Mouse (Mus musculus) naive thymus-derived CD4-positive, alpha-beta T cell, adult 2 months (primary cell): ENCODE results near the gene Cpn1.

ENCODE experiments used
- DNase-seq: peaks from one replicate; pipeline ENCODE4 v3.0.0-alpha.2; 2011; ENCODE audit warnings: low read depth

Gene Cpn1

DNA sequence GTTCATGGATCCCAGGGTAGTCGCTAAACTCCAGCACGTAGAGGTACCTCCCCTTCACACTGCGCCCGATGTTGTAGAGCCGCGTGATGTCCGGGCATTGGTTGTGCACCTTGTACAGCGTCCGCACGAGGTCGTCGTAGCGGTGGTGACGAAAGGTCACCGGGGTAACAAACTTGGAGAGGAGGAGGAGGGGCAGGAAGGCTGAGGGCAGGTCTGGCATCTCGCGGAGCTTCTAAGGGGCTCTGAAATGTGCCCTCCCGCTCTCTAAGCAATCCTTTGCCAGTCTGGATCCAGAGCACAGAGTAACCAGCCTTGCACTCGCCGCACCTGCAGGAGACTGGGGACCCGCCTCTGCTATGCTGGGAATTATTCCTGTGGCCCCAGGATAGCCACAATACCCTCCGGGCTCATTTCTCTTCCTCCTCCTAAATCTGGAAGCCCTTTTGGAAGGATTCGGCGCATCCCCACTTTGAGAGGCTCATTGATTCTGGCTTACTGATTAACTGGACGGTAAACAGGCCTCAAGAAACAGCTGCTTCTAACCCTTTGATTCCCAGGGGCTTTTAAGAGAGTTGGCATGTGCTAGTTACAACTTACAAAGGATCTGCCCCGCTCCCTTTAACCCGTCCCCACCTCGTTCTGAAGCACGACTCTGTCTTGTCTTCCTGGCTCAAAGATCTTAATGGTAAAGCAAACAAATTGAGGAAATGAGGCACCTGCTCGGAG, at the start of gene Cpn1:
Gene Cpn1, minus strand, starts transcription at position 488 of the 726 bp plus-strand sequence.
- DNase-seq = no peak

DNA sequence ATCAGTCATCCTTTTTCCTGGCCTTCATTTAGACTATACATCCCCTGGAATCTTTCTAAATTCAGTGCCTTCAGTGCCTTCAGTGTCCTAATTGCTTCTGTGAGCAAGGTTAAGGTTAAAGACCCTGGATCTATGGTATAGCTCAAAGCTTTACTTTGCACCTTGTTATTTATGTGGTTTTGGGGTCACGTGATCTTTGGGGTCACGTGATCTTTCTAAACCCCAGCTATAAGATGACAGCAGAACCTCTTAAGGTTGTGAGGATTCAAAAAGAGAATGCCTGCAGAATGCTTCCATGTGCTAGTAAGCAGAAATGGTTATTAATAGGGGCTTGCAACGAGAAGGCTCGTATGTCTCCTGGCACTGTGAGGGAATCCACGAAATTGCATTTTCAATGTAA, 47.0 kb upstream of the Cpn1 start:
- DNase-seq = peak; percentile 12

DNA sequence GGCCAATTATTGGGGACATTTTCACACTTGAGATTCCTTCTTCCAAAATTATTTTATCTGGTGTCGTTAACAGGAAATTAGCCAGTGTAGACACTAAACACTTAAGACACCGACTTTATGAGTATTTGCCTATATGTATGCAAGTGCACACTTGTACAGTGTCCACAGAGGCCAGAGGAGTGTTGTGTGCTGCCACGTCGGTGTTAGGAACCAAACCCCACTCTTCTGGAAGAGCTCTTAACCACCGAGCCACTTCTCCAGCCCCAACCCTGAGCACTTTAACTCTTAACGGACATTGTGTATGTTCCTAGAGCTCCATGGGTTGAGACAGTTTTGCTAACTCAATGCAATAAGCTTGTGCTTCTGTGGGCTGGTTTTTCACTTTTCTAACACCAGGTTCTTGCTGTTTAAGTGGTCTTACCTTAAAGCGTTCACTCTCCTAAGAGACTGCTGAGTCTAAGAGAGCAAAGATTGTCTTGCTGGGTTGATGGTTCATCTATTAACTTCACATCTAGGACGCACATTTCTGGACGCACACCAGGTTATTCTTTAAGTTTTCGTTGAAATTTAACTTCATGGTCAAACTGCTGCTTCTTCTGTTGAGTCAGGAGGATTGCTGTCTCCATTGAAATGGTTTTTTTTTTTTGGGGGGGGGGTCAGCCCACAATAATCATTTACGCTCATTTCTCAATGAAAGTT, 45.8 kb upstream of the Cpn1 start:
- DNase-seq = no peak

DNA sequence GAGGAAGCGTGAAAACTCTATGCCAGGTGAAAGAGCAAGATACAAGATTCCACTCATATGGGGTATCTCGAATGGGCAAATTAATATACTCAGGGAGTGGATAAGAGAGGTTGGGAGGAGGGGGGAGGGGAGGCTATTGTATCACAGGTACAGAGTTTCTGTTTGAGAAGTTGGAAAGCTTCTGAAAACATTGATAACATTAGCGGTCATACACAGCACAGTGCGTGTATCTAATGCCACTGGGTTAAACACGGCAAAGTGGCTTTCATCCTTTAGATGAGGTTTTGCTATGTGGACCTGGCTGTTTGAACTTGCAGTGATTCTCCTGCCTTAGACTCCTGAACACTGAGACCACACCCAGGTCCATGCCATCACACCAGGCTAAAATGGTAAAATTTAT, 43.7 kb upstream of the Cpn1 start:
- DNase-seq = no peak

DNA sequence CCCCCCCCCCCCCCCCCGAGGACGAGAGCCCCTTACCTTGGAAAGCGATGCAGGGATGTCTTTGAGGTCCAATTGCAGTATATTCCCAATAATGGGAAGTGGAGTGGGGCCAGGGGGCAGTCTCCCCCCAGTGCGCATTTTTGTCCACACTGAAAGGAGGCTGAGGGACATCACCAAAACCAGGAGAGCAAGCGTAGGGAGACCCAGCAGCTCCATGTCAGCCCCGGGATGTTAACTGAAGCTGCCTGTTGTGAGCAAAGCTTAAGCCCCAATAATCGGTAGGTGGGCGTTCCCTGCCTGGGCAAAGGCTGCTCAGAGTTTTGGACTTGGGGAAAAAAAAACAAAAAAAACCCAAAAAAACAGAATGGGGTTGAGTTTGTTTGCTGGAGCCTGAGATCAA, 42.6 kb upstream of the Cpn1 start, which contains the start of gene Cyp2c23:
Gene Cyp2c23, minus strand, starts transcription at position 237 of the 400 bp plus-strand sequence.
- no peak for DNase-seq

DNA sequence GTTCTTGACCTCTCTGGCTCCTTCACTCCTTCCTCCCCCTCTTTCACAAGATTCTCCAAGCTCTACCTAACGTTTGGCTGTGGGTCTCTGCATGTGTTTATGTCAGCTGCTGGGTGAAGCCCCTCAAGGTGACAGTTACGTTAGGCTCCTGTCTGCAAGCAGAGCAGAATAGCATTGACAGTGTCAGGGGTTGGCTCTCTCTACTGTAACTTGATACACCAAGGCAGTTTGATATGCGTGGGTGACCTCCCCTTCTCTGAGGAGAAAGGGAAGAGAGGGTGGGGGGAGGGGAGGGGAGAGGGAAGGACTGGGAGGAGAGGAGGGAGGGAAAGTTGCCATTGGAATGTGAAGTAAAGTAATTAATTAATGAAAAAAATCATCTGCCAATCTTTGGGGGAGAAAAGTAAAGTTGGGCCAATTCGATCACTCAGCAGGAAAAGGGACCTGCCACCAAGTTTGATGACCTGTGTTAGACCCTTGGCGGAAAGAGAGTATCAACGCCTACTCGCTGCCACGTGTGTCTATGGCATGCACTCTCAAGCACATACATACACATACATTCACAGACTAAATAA, 40.7 kb upstream of the Cpn1 start:
- DNase-seq = no peak

DNA sequence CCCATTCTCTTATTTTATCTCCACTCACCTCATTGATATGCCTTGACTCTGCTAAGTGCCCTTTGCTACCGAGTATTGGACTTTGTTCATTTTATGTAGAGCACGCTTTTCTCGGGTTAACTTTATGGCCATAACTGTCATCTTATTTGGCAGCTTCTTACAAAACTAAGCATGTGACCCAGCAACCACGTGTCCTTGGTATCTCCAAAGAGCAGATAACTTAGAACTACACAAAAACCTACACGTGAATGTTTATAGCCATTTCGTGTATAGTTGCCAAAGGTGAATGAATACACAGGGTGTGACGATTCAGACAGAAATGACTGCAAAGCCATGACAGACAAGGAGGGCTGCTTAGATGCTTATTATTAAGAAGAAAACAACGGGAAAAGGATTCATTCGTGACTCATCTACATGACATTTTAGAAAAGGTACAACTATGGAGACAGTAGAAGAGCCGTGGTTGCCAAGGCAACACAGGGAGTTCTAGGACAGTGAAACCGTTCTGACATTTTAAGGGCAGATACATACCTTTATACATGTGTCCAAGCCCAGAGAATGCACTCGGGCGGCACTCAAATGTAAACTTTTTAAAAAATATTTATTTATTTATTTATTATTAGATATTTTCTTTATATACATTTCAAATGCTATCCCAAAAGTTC, 38.7 kb upstream of the Cpn1 start:
- DNase-seq = no peak

DNA sequence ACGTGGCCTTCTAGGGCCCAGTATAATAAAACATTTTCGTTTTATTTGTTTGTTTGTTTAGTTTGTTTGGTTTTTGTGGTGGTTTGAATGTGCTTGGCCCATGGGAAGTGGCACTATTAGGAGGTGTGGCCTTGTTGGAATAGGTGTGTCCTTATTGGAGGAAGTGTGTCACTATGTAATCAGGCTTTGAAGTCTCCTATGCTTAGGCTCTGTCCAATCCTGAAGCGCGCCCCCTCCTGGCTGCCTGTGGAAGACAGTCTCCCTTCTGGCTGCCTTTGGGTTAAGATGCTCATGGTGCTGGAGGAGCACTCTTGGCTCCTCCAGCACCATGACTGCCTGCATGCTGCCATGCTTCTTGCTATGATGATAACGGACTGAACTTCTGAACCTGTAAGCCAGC, 36.7 kb upstream of the Cpn1 start:
- no peak for DNase-seq

DNA sequence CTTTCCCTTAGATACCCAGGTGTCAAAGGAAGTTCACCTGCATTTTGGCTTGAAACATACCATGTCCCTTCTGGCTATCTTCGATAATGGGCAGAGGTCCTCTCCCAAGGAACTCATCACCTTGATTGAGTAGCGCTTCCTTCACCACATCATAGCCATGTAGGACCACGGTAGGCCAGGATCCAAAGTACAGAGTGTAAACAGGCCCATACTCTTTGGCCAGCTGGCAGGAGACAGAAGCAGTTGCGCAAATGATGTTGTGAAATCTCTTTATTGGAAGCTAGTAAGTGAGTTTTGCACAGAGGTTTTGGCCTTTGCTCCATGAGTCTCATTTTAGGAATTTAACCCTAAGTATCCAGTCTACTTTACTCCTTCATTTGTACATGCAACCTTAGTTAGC, 35.1 kb upstream of the Cpn1 start:
- no peak for DNase-seq

DNA sequence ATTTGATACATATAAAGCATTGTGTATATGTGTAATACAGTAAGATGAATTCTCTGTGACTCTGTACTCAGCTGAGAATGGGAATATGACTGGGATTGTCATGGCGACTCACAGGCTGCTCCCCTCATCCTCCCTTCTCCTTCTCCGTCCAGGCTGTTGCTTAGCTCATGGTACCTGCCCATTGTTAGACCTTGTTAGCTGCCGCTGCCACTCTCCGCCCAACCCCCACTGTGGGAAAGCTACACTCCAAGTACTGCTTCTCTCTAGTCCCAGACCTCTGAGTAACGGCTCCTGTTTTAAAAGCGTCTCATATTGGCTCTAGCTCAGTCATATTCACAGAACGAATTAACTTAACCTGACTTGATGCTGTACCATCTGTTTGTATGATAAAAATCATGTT, 33.4 kb upstream of the Cpn1 start:
- no peak for DNase-seq

DNA sequence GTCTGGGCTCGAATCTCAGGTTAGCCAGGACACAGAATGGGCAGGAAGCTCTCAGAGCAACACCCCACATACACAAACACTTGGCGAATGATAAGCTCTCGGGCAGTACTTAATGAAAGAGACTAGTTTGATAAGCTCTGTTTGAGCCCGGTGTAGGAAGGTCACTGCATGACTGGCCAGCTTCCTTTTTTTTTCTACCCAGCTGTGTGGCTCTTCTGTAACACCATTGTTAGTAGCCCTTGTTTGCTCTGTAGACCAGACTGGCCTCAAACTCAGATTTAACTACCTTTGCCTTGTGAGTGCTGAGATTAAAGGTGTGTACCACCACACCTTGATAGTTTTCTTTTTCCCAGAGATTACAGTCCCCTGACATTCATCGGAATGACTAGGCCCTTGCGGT, 27.5 kb upstream of the Cpn1 start:
- DNase-seq = no peak

DNA sequence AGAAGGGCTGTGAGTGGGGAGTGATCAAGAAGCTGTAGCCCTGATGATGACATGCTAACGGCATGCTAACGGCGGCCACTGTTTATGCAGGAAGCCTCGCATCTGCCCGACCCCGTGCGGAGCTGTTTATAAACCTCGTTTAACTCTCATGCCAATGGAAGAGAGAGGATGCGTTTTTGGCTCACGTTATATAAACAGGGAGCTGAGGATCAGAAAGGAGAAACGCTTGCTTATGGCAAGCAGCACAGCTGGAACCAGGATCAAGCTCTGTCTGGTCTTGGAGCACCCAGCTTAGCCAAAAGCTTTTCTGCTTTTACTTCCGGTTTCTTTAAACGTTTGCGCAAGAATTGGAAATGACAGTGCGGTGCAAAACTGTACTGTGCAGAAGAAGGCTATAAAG, 22.4 kb upstream of the Cpn1 start:
- peak; percentile 8 for DNase-seq

DNA sequence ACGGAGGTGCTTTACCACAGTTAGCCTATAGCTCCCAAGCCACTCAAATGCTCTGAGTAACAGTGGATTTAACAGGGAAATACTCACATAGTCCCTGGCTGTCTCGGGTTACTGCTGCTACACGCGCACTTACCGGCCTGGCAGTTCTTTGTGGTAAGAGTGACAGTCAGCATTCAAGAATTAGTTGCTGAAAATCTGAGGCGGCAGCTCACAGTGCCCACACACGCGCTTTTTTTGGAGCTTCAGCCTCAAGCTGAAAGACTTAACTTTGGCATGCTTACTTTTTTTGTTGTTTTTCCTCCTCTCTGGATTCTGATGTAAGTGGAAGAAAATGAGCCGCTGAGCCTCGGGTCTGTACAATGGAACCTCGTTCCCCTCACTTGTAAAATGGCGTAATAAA, 20.8 kb upstream of the Cpn1 start:
- no peak for DNase-seq

DNA sequence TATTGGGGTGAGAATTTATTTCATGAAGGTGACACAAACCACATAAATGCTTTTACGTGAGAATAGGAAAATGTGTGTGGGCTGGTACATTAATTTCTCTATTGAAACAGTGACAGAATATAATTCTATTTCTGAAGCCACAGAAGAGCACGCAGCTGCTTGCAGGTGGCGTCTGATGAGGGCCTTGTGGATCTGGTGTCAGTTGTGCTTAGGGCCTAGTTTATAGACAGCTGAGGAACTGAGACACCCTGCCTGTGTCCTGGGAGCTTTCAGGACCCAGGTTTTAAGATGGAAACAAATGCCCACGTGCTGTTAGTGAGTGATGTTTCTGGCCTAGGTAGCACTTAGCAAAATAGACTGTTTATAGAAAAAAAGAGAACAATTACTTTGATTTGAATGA, 18.7 kb upstream of the Cpn1 start:
- no peak for DNase-seq

DNA sequence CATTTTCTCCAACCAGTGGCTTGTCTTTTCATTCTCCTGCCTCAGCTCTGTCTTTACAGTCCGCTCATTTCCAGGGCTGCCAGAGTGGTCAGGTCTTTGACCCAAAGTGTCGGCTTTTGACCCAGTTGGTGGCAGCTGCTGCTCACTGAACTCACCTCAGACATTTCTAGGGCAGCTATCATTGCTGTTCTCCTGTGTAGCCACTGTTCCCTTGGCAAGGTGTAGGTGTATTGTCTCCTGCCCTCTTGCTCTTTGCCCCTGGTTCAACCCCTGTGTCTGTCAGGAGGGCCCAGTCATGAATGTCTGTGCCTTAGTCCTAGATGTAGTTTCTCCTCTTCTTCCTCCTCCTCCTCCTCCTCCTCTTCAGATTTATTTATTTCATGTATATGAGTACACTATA, 17.9 kb upstream of the Cpn1 start:
- no peak for DNase-seq

DNA sequence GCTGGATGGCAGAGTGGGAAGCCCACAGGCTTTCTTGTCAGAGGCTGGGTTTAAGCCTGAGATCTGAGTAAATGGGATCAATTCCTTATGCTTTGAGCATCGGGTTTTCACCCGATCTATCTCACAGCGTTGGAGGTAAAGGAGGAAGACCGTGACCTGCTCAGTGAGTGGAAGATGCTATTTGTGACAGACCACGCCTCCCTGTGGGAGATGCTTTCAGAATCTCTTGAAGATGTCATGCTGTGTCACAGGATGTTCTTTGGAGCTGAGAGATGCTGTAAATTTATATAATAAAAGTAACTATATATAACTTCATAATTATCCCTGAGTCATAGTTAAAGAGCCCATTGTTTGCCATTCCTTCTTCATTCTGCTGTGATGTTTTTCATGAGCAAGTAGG, 14.4 kb upstream of the Cpn1 start:
- DNase-seq = no peak

DNA sequence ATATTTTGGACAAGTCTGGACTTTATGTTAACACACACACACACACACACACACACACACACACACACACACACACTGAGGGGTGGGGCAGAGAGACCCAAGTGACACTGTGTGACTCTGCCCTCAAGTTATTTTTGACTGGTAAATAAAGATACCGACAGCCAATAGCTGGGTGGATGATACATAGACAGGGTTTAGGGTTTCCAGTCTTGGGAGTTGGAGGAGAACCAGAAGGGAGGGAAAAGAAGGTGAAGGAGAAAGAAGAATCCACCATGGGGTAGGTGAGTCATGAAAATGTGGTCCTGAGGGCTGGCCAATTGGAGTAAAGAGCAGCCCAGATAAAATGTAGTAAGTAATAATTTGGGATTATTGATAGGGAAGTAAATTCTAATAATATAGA, 13.7 kb upstream of the Cpn1 start:
- DNase-seq = no peak

DNA sequence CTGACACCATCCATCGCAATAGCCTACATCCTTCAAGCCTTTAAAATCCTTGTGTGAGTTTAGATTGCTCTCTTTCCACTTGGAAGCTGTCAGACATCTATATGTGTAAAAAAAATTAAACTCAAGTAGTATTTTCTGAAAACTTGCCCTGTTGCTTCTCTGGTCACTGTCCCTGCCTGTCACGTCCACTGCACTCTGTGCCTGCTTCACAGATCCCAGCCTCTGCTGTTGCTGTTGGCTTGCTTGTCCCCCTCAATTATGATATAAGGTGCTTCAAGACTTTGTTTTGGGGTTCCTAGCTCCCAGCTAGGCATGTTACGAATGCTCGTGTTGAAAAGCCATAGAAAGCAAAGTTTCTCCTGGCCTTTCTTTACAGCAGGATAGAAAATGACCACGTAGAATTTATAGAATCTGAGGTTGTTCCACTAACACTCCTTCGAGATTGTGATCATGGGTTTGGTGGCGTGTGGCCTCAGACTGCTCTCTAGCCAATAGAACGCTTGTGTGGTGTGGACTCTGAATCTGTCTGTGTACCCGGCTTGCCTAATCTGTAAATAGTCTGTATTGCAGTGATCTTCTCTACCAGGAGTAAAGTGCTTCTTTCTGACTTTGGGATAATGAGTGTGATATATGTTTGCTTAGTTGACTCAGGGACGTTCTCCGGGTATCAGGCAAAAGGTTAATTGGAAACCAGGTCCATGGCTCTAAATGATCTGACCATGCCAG, 12.6 kb upstream of the Cpn1 start:
- no peak for DNase-seq

DNA sequence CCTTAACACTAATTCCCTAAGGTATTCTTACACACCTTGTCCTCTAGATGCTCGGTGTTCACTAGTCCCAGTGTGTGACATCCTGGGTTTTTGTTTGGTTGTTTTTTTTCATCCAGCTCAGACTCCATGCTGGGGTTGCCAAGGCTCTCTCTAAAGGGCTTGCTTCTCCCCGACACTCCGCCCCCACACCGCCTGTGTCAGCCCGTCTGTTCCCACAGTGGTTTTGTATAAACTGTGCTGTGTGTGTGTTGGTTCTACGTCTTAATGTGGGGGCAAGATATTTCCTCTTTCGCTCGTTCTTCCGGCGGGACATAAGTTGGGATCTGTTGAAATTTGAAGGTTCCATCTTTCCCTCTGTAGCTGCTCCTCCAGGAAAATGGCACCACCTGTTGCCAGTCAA, 11.7 kb upstream of the Cpn1 start:
- no peak for DNase-seq

DNA sequence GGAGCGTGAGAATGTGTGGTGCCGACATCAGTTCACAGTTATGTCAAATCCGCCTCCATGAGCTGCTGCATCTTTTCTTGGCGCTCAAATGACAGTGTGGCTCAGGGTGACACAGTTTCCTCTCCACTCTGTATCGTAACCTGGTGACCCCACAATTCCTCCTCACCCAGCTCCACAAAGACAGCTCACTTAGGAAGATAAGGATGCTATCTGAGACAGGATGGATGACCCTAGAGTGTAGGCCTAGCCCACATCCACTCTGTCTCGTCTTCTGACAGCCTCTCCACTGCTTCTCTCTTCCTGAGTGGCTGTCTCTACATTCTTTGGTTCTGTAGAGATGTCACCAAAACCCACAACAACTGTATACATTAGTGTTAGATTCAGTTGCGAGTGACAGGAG, 9.1 kb upstream of the Cpn1 start:
- DNase-seq = no peak

DNA sequence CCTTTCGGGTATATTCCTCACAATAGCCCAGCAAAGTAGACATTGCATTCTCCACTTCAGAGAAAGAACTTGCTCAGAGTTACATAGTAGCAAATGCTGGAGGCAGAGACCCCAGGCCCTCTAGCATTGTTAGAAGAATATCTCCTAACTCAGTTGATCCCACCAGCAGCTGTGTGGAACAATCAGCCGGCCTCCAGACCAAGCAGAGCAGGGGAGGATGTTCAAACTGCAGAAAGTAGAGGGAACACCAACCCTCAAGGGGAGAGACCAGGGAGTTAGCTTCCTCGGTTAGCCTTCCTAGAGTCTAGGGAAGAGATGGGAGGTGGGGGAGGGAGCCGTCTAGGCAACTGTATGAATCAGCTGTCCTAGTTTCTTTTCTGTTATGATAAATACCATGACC, 6.1 kb upstream of the Cpn1 start:
- no peak for DNase-seq

DNA sequence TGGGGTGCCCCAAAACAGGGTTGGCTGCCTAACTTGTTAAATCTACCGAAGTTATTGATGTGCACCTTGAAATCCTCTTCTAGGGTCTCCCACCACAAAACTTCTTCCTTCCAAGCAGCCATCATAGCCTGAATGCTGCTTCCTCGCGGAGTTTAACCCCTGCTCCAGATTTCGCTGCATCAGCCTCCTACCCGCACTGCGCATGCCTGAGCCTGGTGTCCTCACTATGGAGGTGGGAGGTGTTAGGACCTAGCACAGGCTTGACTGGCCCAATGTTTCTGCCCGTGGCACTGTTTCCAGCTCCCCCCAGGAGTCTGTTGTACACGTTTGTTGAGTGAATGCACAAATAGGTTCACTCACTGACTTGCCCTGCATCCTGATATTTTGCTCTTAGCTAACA, 4.0 kb upstream of the Cpn1 start:
- DNase-seq = no peak
